ENCODE assay signal across 17 mouse cellular contexts in the genomic region with DNA sequence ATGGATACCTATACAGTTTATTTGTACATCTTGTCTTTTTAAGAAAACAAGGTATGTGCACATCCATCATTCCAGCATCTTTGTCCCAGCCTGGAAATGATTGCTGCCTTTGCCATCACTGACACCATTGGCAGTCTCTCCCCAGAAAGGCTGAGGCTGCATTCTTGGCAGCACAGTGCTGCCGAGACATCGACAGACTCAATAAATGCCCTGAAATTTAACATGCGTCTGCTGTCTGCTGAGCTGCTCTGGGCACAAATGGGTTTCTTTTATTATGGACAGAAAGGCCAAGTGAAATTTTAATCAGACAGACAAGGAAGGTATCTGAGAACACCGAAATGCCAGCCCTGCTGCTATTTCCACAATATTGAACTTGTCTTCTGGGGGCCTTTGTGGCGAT.
DNase-seq lines count a peak whose midpoint lies in the region; ATAC-seq and TF ChIP-seq lines count a peak whose summit lies in the region.
"Had no signal": no experiment of that assay in that cellular context is flagged by ENCODE, and none has a peak within 500 bp of the region (broad histone marks: within the 10 kb centered on the region; RNA-seq: fewer than 3 reads in every experiment).

No protein-coding gene starts in this region.

- no peak for TF ChIP-seq CTCF in layer of hippocampus, adult 2 months (conservative IDR thresholded peaks at IDR 0.05)
- TF ChIP-seq CTCF in cortical plate, adult 2 months (IDR thresholded peaks at IDR 0.05; ENCODE audit: extremely low read depth, insufficient read depth, low read length), result no peak

- peaks cover 7% of the 10 kb centered on the region for H3K4me1 ChIP-seq in cortical plate, adult 2 months (ENCODE audit: control insufficient read depth, insufficient read depth, low read length)
- peaks cover 10% of the 10 kb centered on the region; the same call in 1 of the 2 replicates for H3K4me1 ChIP-seq in neural tube, embryonic 14.5 days (ENCODE audit: control insufficient read depth, insufficient read depth, low read length)
- H3K4me1 ChIP-seq: liver, embryonic 12.5 days had no signal

- H3K9ac ChIP-seq in neural tube, embryonic 14.5 days (replicated peaks; ENCODE audit: low read depth, low read length), result no peak overlapping the region
- H3K9ac ChIP-seq: liver, embryonic 12.5 days; lung, embryonic 14.5 days had no signal

- peak; percentile 9 to 27 for DNase-seq in cerebellum, postnatal 14 days
- no peak for DNase-seq in cerebellum, adult 11-12 months
- DNase-seq in layer of hippocampus, adult 2 months (ENCODE audit: low spot score in 2 of 2), result no peak
- DNase-seq in layer of hippocampus, adult 8-10 months (ENCODE audit: low spot score in 2 of 2), result no peak
- no peak for DNase-seq in frontal cortex, postnatal 10 days (ENCODE audit: low spot score in 2 of 2)
- DNase-seq: adrenal gland, adult 2 months; lung, embryonic 14.5 days; right cerebral cortex, postnatal 4 days; thymus, postnatal 25 days had no signal

- no peaks in the 10 kb centered on the region for H3K36me3 ChIP-seq in neural tube, embryonic 14.5 days (ENCODE audit: control insufficient read depth, insufficient read depth, low read length)
- H3K36me3 ChIP-seq: liver, embryonic 12.5 days had no signal

- no peak for TF ChIP-seq POLR2A in cortical plate, adult 2 months (IDR thresholded peaks at IDR 0.05; ENCODE audit: extremely low read depth, insufficient read depth, low read length)

- H3K9me3 ChIP-seq in neural tube, embryonic 14.5 days (ENCODE audit: control insufficient read depth, low read length), result no peaks in the 10 kb centered on the region
- H3K9me3 ChIP-seq: liver, embryonic 12.5 days had no signal

- H3K27ac ChIP-seq in layer of hippocampus, adult 2 months, result peak overlapping the region; percentile 67
- H3K27ac ChIP-seq in cortical plate, adult 2 months (ENCODE audit: insufficient read depth, low read length), result peak overlapping the region; percentile 42; the same call in 1 of the 2 replicates
- peak overlapping the region; percentile 24 for H3K27ac ChIP-seq in neural tube, embryonic 14.5 days (ENCODE audit: low read depth, low read length)
- H3K27ac ChIP-seq: kidney, postnatal 0 days; liver, embryonic 12.5 days; macrophage had no signal

- no peak overlapping the region for H3K4me2 ChIP-seq in neural tube, embryonic 14.5 days (ENCODE audit: low read depth, low read length)
- H3K4me2 ChIP-seq: heart, embryonic 11.5 days; liver, embryonic 12.5 days; lung, embryonic 14.5 days had no signal

- no peak overlapping the region for H3K4me3 ChIP-seq in layer of hippocampus, adult 2 months
- H3K4me3 ChIP-seq in cortical plate, adult 2 months (ENCODE audit: insufficient read depth, low read length), result no peak overlapping the region
- no peak overlapping the region for H3K4me3 ChIP-seq in neural tube, embryonic 14.5 days (ENCODE audit: low read depth, low read length)
- H3K4me3 ChIP-seq: erythroblast, embryonic 14.5 days; liver, embryonic 12.5 days had no signal

- no peaks in the 10 kb centered on the region for H3K27me3 ChIP-seq in neural tube, embryonic 14.5 days (ENCODE audit: control insufficient read depth, insufficient read depth, low read length)
- H3K27me3 ChIP-seq: liver, embryonic 12.5 days had no signal

- ATAC-seq in neural tube, embryonic 14.5 days (ENCODE audit: low read depth), result no peak
- ATAC-seq: intestine, postnatal 0 days; liver, embryonic 12.5 days had no signal

- 30% methylated on average over 5 of the region's 5 CpGs for WGBS in neural tube, embryonic 14.5 days

Comparison
In these comparisons a context has a peak if more than half of its experiments do, and no peak if none do; other contexts are left out.
1. DNase-seq: peak in cerebellum, postnatal 14 days (2 of 2); none in cerebellum, adult 11-12 months (single experiment), layer of hippocampus, adult 2 months (0 of 2), layer of hippocampus, adult 8-10 months (0 of 2) and frontal cortex, postnatal 10 days (0 of 2).
2. Peak in every context shown above with its lines, with median percentiles within 50 percentile points of each other: H3K27ac ChIP-seq.